Mouse (Mus musculus) CH12.LX (cell line): Measurements from ENCODE around the gene Ctsw. TPM values are rescaled to one million over a fixed set of nuclear protein-coding genes. Genes with fewer than 3 reads are reported as not detected.
A peak's percentile ranks its signal among the peaks of the same experiment; 100 is the strongest.

ENCODE experiments used
- DNase-seq: peaks from one replicate; pipeline ENCODE4 v3.0.0-alpha.2; 2013; ENCODE audit errors: extremely low read depth
- H3K27ac ChIP-seq: 2 replicates; pipeline ENCODE4 v1.5.1; 2012; ENCODE audit warnings: low read depth, mild to moderate bottlenecking, control low read depth, moderate library complexity; ENCODE audit not compliant: insufficient read depth
- H3K27me3 ChIP-seq: replicated peaks from 2 replicates; pipeline ENCODE3; 2012; ENCODE audit warnings: inconsistent platforms
- H3K36me3 ChIP-seq, 2 experiments: replicated peaks in 1 of 2; 2 replicates each; pipeline versions ENCODE3 to v1.6.1; 2012; ENCODE audit warnings: inconsistent platforms in 1 of 2, low read length in 1 of 2, mild to moderate bottlenecking in 1 of 2, mixed read lengths in 1 of 2, moderate library complexity in 1 of 2; ENCODE audit not compliant: control insufficient read depth in 1 of 2, insufficient read depth in 1 of 2
- H3K4me1 ChIP-seq, 2 experiments: 2 replicates each; pipeline ENCODE4 v1.6.1; 2012; ENCODE audit warnings: inconsistent platforms in 1 of 2, moderate library complexity in 1 of 2; ENCODE audit not compliant: insufficient read depth in 2 of 2, control insufficient read depth in 1 of 2
- H3K4me2 ChIP-seq: 2 replicates; pipeline ENCODE4 v1.6.1; 2012; ENCODE audit warnings: low read depth, mild to moderate bottlenecking, control low read depth; ENCODE audit not compliant: poor library complexity, insufficient read depth, severe bottlenecking
- H3K4me3 ChIP-seq, 3 experiments: fragments of 150-350 bp in 1 of 3; sonication (generic) in 1 of 3; replicated peaks in 1 of 3; 2 replicates each; pipeline versions ENCODE3 to v1.5.1; 2011 to 2012; ENCODE audit warnings: low read depth in 2 of 3, low read length in 2 of 3, mild to moderate bottlenecking in 2 of 3, moderate library complexity in 2 of 3, control low read depth in 1 of 3, improper control_type of control experiment in 1 of 3, inconsistent platforms in 1 of 3, mixed read lengths in 1 of 3; ENCODE audit not compliant: poor library complexity in 1 of 3
- H3K79me2 ChIP-seq: replicated peaks from 2 replicates; pipeline ENCODE4 v1.6.1; 2012; ENCODE audit warnings: mild to moderate bottlenecking, moderate library complexity; ENCODE audit not compliant: control insufficient read depth, poor library complexity, insufficient read depth, severe bottlenecking; ENCODE audit errors: extremely low read depth
- H3K9ac ChIP-seq: 2 replicates; pipeline ENCODE4 v1.6.1; 2012; ENCODE audit warnings: low read depth, mild to moderate bottlenecking, control low read depth, moderate library complexity; ENCODE audit not compliant: insufficient read depth
- H3K9me3 ChIP-seq: replicated peaks from 2 replicates; pipeline ENCODE3; 2012; ENCODE audit warnings: low read length, inconsistent platforms, mixed read lengths
- CHD1 ChIP-seq: IDR thresholded peaks from 2 replicates; pipeline ENCODE4 v1.6.1; 2012; ENCODE audit warnings: low read depth, low read length, improper control_type of control experiment, inconsistent platforms
- CTCF ChIP-seq, 2 experiments: IDR thresholded peaks in 1 of 2; conservative IDR thresholded peaks in 1 of 2; 2 replicates each; pipeline ENCODE4 v1.5.1; 2011 to 2012; ENCODE audit warnings: low read depth in 2 of 2, low read length in 2 of 2, improper control_type of control experiment in 1 of 2, inconsistent platforms in 1 of 2, mild to moderate bottlenecking in 1 of 2, moderate library complexity in 1 of 2
- GABPA ChIP-seq: IDR thresholded peaks from 2 replicates; pipeline ENCODE4 v1.6.1; 2012; ENCODE audit warnings: low read depth, low read length, improper control_type of control experiment, inconsistent platforms; ENCODE audit not compliant: insufficient replicate concordance
- MAX ChIP-seq: IDR thresholded peaks from 2 replicates; pipeline ENCODE4 v1.6.1; 2011; ENCODE audit warnings: low read length, improper control_type of control experiment
- MXI1 ChIP-seq: IDR thresholded peaks from 2 replicates; pipeline ENCODE4 v1.6.1; 2011; ENCODE audit warnings: mild to moderate bottlenecking, low read depth, low read length, improper control_type of control experiment
- NELFE ChIP-seq: IDR thresholded peaks from 2 replicates; pipeline ENCODE4 v1.6.1; 2011; ENCODE audit warnings: low read depth, low read length, improper control_type of control experiment
- PAX5 ChIP-seq: IDR thresholded peaks from 2 replicates; pipeline ENCODE4 v1.6.1; 2012; ENCODE audit warnings: low read length, inconsistent platforms, mixed read lengths
- POLR2A ChIP-seq: IDR thresholded peaks from 2 replicates; pipeline ENCODE4 v1.6.1; 2011; ENCODE audit warnings: low read depth, mild to moderate bottlenecking, improper control_type of control experiment, low read length
- RAD21 ChIP-seq: IDR thresholded peaks from 2 replicates; pipeline ENCODE4 v1.6.1; 2011; ENCODE audit warnings: low read depth, mild to moderate bottlenecking, low read length, improper control_type of control experiment, moderate library complexity
- RCOR1 ChIP-seq: conservative IDR thresholded peaks from 2 replicates; pipeline ENCODE4 v1.6.1; 2012; ENCODE audit warnings: low read depth, mild to moderate bottlenecking, inconsistent platforms, low read length, improper control_type of control experiment
- SIN3A ChIP-seq: IDR thresholded peaks from 2 replicates; pipeline ENCODE4 v1.6.1; 2012; ENCODE audit warnings: low read length, improper control_type of control experiment, inconsistent platforms
- SMC3 ChIP-seq: IDR thresholded peaks from 2 replicates; pipeline ENCODE4 v1.6.1; 2011; ENCODE audit warnings: low read depth, low read length, improper control_type of control experiment
- TBP ChIP-seq: conservative IDR thresholded peaks from 2 replicates; pipeline ENCODE4 v1.6.1; 2011; ENCODE audit warnings: low read depth, low read length, improper control_type of control experiment
- TCF12 ChIP-seq: IDR thresholded peaks from 2 replicates; pipeline ENCODE4 v1.6.1; 2014; ENCODE audit warnings: low read depth, mild to moderate bottlenecking, inconsistent platforms, low read length, improper control_type of control experiment
- USF1 ChIP-seq: IDR thresholded peaks from 2 replicates; pipeline ENCODE4 v1.6.1; 2014; ENCODE audit warnings: low read depth, mild to moderate bottlenecking, inconsistent platforms, low read length, improper control_type of control experiment
- ZKSCAN1 ChIP-seq: IDR thresholded peaks from 2 replicates; pipeline ENCODE4 v1.6.1; 2012; ENCODE audit warnings: low read depth, inconsistent platforms, low read length, improper control_type of control experiment, borderline replicate concordance
- dilution Hi-C: fragments of 300-500 bp; cut with MboI; formaldehyde crosslinking; loops from 2 replicates; pipeline ENCODE4 v1.14.3; 2020; ENCODE audit warnings: low sequenced_read_pairs; ENCODE audit not compliant: extremely low pct_unique_long_range_greater_than_20kb, extremely low pct_ligation_motif_present
- in situ Hi-C: fragments of 300-500 bp; cut with MboI; formaldehyde crosslinking; loops from 3 replicates; pipeline ENCODE4 v1.14.3; 2019; ENCODE audit warnings: low sequenced_read_pairs, low pct_ligation_motif_present, low pct_unique_long_range_greater_than_20kb, mixed read lengths
- polyA plus RNA-seq: library from polyadenylated mRNA; unstranded; fragments of >175 nt; gene quantifications from 2 replicates; pipeline ENCODE4 v1.2.1, GENCODE M21; 2012; ENCODE audit warnings: low read depth; ENCODE audit not compliant: insufficient read length
- total RNA-seq, 2 experiments: library from RNA; depleted of rRNA; stranded (reverse); fragments of 300-350 nt in 1 of 2; fragments of >200 nt in 1 of 2; gene quantifications; 2 replicates each; pipeline ENCODE4 v1.2.3; 2012 to 2014

Gene Ctsw
- total RNA-seq (2012; rRNA removed) (0.38 TPM in 2 replicates), total RNA-seq (2014; rRNA removed) (0.23 TPM in 1 of 2 replicates, not detected in the other), polyA plus RNA-seq (0.60 and 1.1 TPM in 2 replicates)

DNA sequence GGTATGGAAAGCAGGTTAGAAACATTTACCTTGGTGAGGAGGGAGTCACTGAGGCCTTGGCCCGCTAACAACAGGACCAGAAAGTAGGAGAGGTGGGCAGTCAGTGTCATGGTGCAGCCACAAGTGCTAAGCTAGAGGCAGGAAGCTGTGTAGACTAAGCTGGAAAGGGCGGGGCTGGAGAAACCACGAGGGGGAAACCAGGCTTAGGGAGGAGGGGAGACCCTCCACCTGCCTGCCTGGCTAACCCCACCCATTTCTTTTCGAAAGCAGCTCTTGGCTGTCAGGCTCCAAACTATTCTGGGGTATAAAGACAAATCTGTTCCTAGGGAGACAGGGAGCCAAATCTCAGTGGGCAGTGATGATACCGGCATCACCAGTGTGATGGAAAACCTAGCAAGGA is at the start of gene Ctsw:
TSS of gene Ctsw (minus strand) at position 134 of the 400 bp plus-strand sequence.
- H3K27ac ChIP-seq, result no peak within 1 kb of the TSS
- TF ChIP-seq MAX (no peak), NELFE (no peak), POLR2A (no peak), SIN3A (no peak), RCOR1 (no peak), MXI1 (no peak), USF1 (no peak), TBP (no peak), TCF12 (no peak), ZKSCAN1 (no peak), RAD21 (no peak), PAX5 (no peak), GABPA (no peak)
- TF ChIP-seq, all 38 proteins: peak for 0
- H3K79me2 ChIP-seq, result no peaks in the 10 kb centered on the region
- in situ Hi-C loops, result no loop called here
- no peak within 1 kb of the TSS for H3K9ac ChIP-seq
- no peak within 1 kb of the TSS for H3K4me2 ChIP-seq
- dilution Hi-C loops, result no loop called here
- no peak within 1 kb of the TSS for H3K4me3 ChIP-seq
- no peaks in the 10 kb centered on the region for H3K9me3 ChIP-seq
- H3K36me3 ChIP-seq, result peaks cover 44 to 58% of the 10 kb centered on the region in 2 experiments
- H3K27me3 ChIP-seq, result no peaks in the 10 kb centered on the region
- no peak for DNase-seq
- H3K4me1 ChIP-seq, result peaks cover 0 to 6% of the 10 kb centered on the region in 2 experiments; a peak in 1 of 4 replicates

DNA sequence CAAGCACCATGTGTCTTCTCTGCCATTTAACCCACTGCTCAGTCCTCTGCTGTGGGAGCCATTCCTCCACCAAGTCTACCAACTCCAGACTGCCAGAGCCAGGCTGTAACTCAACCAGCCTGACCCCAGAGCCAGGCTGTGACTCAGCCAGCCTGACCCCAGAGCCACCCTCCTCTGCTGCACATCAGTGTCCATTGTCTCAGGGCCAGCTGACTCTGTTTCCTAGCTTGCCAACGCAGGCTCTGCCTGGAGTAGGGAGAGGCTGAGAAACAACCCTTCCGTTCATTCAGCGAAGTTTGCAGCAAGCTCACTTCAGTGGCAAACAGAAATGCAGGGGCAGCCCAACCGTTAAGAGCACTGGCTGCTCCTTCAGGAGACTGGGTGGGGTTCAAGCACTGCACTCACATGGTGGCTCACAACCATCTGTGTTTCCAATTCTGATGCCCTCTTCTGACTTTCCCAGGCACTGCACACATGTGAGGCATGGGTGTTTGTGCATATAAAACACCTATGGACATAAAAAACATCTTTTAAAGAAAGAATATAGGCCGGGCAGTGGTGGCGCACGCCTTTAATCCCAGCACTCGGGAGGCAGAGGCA is 48.7 kb upstream of the Ctsw start:
- H3K9ac ChIP-seq, result no peak overlapping the region
- no peaks in the 10 kb centered on the region for H3K9me3 ChIP-seq
- H3K27me3 ChIP-seq, result no peaks in the 10 kb centered on the region
- dilution Hi-C loops (no loop called here), in situ Hi-C loops (no loop called here)
- H3K4me3 ChIP-seq, result no peak overlapping the region
- no peak overlapping the region for H3K4me2 ChIP-seq
- no peak for DNase-seq
- H3K36me3 ChIP-seq, result no peaks in the 10 kb centered on the region
- peaks cover 3 to 11% of the 10 kb centered on the region in 2 experiments; a peak in 3 of 4 replicates for H3K4me1 ChIP-seq
- H3K27ac ChIP-seq, result no peak overlapping the region
- TF ChIP-seq SMC3 (peak; percentile 14; the same call in 1 of the 2 replicates), CTCF (conservative IDR thresholded peaks at IDR 0.05 in 1 of 2, IDR thresholded peaks at IDR 0.05 in 1 of 2; ENCODE audit: low read depth in 2 of 2, low read length in 2 of 2) (peak in 1 of 2 experiments; percentile 32; a peak in 2 of 4 replicates), CHD1 (no peak), USF1 (no peak), MXI1 (no peak)
- no peaks in the 10 kb centered on the region for H3K79me2 ChIP-seq
